Mouse (Mus musculus): ENCODE results near the gene Cenpw. TPM values are rescaled to one million over a fixed set of nuclear protein-coding genes. Genes with fewer than 3 reads are reported as not detected.

The Cenpw gene
- total RNA-seq (2017) = 6.2 and 7.1 TPM in 2 replicates

- ATAC-seq (replicated peaks; ENCODE audit: low read depth, poor library complexity, severe bottlenecking) = peak; percentile 99
Observed at GRCm38 (mm10) chr10:30199916-30200826, at the start of gene Cenpw. Cenpw (minus strand) TSS chr10:30200560.

DNA sequence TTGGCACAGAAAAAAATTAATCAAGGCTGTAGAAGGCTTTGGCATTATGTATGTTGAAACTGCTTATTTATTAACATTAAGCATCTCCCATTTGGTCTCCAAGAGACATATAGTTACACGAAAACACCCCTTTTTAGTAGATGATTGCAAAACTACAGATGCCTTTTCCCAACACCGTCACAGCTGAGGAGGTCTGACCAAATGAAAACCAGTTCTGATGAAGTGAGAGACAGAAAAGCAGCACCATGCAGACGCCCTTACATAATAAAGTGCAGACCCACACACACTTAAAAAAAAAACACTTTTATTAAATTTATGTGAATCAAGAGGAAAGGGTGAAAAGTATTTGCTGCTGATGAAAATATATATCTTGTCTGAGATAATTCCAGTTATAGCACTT is 49.3 kb upstream of the Cenpw start:
- no peak for ATAC-seq (replicated peaks; ENCODE audit: low read depth, poor library complexity, severe bottlenecking)

GRCm38 (mm10) chr10:30199501-30199900 is 859 bp downstream of the Cenpw start:
- ATAC-seq (replicated peaks; ENCODE audit: low read depth, poor library complexity, severe bottlenecking) = no peak

GRCm38 (mm10) chr10:30167700-30168099 is 32.7 kb downstream of the Cenpw start:
- no peak for ATAC-seq (replicated peaks; ENCODE audit: low read depth, poor library complexity, severe bottlenecking)

Measured in common myeloid progenitor, adult 5-6 weeks (primary cell).